Mouse (Mus musculus) erythroblast, embryonic 14.5 days (primary cell): ENCODE data around the gene Nhsl2.

Source experiments
- GATA1 ChIP-seq: IDR thresholded peaks from 2 replicates; pipeline ENCODE4 v1.6.1; 2012; ENCODE audit warnings: low read length, inconsistent platforms, mixed read lengths
- TAL1 ChIP-seq: IDR thresholded peaks from 3 replicates; pipeline ENCODE4 v1.6.1; 2012; ENCODE audit warnings: low read length, inconsistent platforms, mixed read lengths

- no peak for TF ChIP-seq TAL1
- no peak for TF ChIP-seq GATA1
Measured at GRCm38 (mm10) chrX:101943743-101944142, 94.6 kb downstream of the Nhsl2 start.
